Mouse (Mus musculus) gastrocnemius, adult 2 months (tissue): Measurements from ENCODE around the gene Rarb. TPM values are rescaled to one million over a fixed set of nuclear protein-coding genes. Genes with fewer than 3 reads are reported as not detected.

Experiments
- DNase-seq: peaks from one replicate; pipeline ENCODE4 v3.0.0; 2022
- H3K27ac ChIP-seq: fragments of 200-600 bp; 2 replicates; pipeline ENCODE4 v1.8.1; 2022; ENCODE audit warnings: mild to moderate bottlenecking
- H3K4me3 ChIP-seq: fragments of 200-600 bp; 2 replicates; pipeline ENCODE4 v1.8.1; 2022; ENCODE audit warnings: mild to moderate bottlenecking, moderate library complexity
- CTCF ChIP-seq: fragments of 200-600 bp; IDR thresholded peaks from 2 replicates; pipeline ENCODE4 v1.8.1; 2022; ENCODE audit warnings: antibody characterized with exemption, mild to moderate bottlenecking, moderate library complexity
- intact Hi-C: fragments of 180-260 bp; cut with DNase I; formaldehyde crosslinking; loops from one replicate; pipeline ENCODE4 v1.15.1; 2025
- long read RNA-seq, 2 experiments: library from polyadenylated mRNA; stranded (forward); transcript quantifications; one replicate each; pipeline ENCODE4 v2.0.0; 2021
- total RNA-seq, 2 experiments: library from RNA; stranded (reverse); gene quantifications; 2 replicates each; pipeline ENCODE4 v1.2.3; 2021

Gene Rarb
- 10 to 100 TPM; 12.9 to 13.1 TPM for total RNA-seq
- long read RNA-seq, experiment 1, transcript Rarb-201 (8 exons, 3,108 nt) = major isoform, 14 of 18 reads
- long read RNA-seq, experiment 1, partial matches to known transcripts = 1 of 18 reads
- long read RNA-seq, experiment 1, other reads (novel, unspliced or antisense) = 3 of 18 reads
- long read RNA-seq, experiment 2, transcript Rarb-201 (8 exons, 3,108 nt) = major isoform, 12 of 14 reads
- long read RNA-seq, experiment 2, partial matches to known transcripts = 1 of 14 reads
- long read RNA-seq, experiment 2, other reads (novel, unspliced or antisense) = 1 of 14 reads

GRCm38 (mm10) chr14:16818602-16819250 is at the start of gene Rarb:
Gene Rarb (minus strand): TSS chr14:16819156.
- H3K27ac ChIP-seq = no peak within 1 kb of the TSS
- TF ChIP-seq CTCF = no peak
- no peak for DNase-seq
- no peak within 1 kb of the TSS for H3K4me3 ChIP-seq
- intact Hi-C loops = no loop called here

- Histone ChIP-seq H3K4me3 (no peak overlapping the region), H3K27ac (no peak overlapping the region)
- TF ChIP-seq CTCF = no peak
- no peak for DNase-seq
- intact Hi-C loops = no loop called here
Measured at GRCm38 (mm10) chr14:16842036-16842435, 23.1 kb upstream of the Rarb start.

- H3K27ac ChIP-seq = no peak overlapping the region
- no peak for TF ChIP-seq CTCF
- no peak for DNase-seq
- intact Hi-C loops = no loop called here
- H3K4me3 ChIP-seq = no peak overlapping the region
Measured at GRCm38 (mm10) chr14:16841597-16841989, 22.6 kb upstream of the Rarb start.

- Histone ChIP-seq H3K27ac (no peak overlapping the region), H3K4me3 (no peak overlapping the region)
- intact Hi-C loops = no loop called here
- TF ChIP-seq CTCF = no peak
- DNase-seq = peak; percentile 46
Measured at GRCm38 (mm10) chr14:16840951-16841596, 22.1 kb upstream of the Rarb start.

- H3K4me3 ChIP-seq = no peak overlapping the region
- intact Hi-C loops = no loop called here
- DNase-seq = no peak
- TF ChIP-seq CTCF = no peak
- no peak overlapping the region for H3K27ac ChIP-seq
Measured at GRCm38 (mm10) chr14:16840135-16840534, 21.2 kb upstream of the Rarb start.

GRCm38 (mm10) chr14:16815096-16815741 is 3.7 kb downstream of the Rarb start:
- intact Hi-C loops = no loop called here
- no peak for TF ChIP-seq CTCF
- no peak for DNase-seq
- Histone ChIP-seq H3K27ac (no peak overlapping the region), H3K4me3 (no peak overlapping the region)

- Histone ChIP-seq H3K27ac (no peak overlapping the region), H3K4me3 (no peak overlapping the region)
- no peak for DNase-seq
- TF ChIP-seq CTCF = no peak
- intact Hi-C loops = no loop called here
Measured at GRCm38 (mm10) chr14:16806155-16806554, 12.8 kb downstream of the Rarb start.

- no peak for TF ChIP-seq CTCF
- intact Hi-C loops = no loop called here
- DNase-seq = no peak
- no peak overlapping the region for H3K27ac ChIP-seq
- H3K4me3 ChIP-seq = no peak overlapping the region
Measured at GRCm38 (mm10) chr14:16790161-16790560, 28.8 kb downstream of the Rarb start.

- no peak for DNase-seq
- Histone ChIP-seq H3K4me3 (no peak overlapping the region), H3K27ac (no peak overlapping the region)
- TF ChIP-seq CTCF = no peak
- intact Hi-C loops = no loop called here
Measured at GRCm38 (mm10) chr14:16781942-16782541, 36.9 kb downstream of the Rarb start.

- TF ChIP-seq CTCF = no peak
- intact Hi-C loops = no loop called here
- Histone ChIP-seq H3K4me3 (no peak overlapping the region), H3K27ac (no peak overlapping the region)
- DNase-seq = no peak
Measured at GRCm38 (mm10) chr14:16776723-16777381, 42.1 kb downstream of the Rarb start.

GRCm38 (mm10) chr14:16772927-16773326 is 46.0 kb downstream of the Rarb start:
- intact Hi-C loops = no loop called here
- DNase-seq = no peak
- no peak for TF ChIP-seq CTCF
- no peak overlapping the region for H3K27ac ChIP-seq
- no peak overlapping the region for H3K4me3 ChIP-seq

- DNase-seq = no peak
- intact Hi-C loops = no loop called here
- Histone ChIP-seq H3K27ac (no peak overlapping the region), H3K4me3 (no peak overlapping the region)
- no peak for TF ChIP-seq CTCF
Measured at GRCm38 (mm10) chr14:16765891-16766290, 53.1 kb downstream of the Rarb start.
